Mouse (Mus musculus) forebrain, embryonic 10.5 days (tissue): Measurements from ENCODE around the gene Slc27a3. TPM values are rescaled to one million over a fixed set of nuclear protein-coding genes. Genes with fewer than 3 reads are reported as not detected.

Experiments used
- DNase-seq: peaks from one replicate; pipeline ENCODE4 v3.0.0-alpha.2; 2017; ENCODE audit warnings: low spot score; ENCODE audit errors: extremely low spot score
- H3K27ac ChIP-seq: fragments of 300-500 bp; sonication (generic); 2 replicates; pipeline ENCODE4 v1.5.1; 2016; ENCODE audit warnings: mild to moderate bottlenecking
- H3K27me3 ChIP-seq: fragments of 300-500 bp; sonication (generic); 2 replicates; pipeline ENCODE4 v1.6.1; 2016; ENCODE audit warnings: mild to moderate bottlenecking; ENCODE audit not compliant: poor library complexity, severe bottlenecking
- H3K36me3 ChIP-seq: fragments of 300-500 bp; sonication (generic); replicated peaks from 2 replicates; pipeline ENCODE4 v1.6.1; 2016; ENCODE audit warnings: mild to moderate bottlenecking, moderate library complexity
- H3K4me1 ChIP-seq: fragments of 300-500 bp; sonication (generic); 2 replicates; pipeline ENCODE4 v1.6.1; 2016
- H3K4me3 ChIP-seq: fragments of 300-500 bp; sonication (generic); 2 replicates; pipeline ENCODE4 v1.5.1; 2016; ENCODE audit warnings: mild to moderate bottlenecking, moderate library complexity
- H3K9me3 ChIP-seq: fragments of 300-500 bp; sonication (generic); 2 replicates; pipeline ENCODE4 v1.6.1; 2016; ENCODE audit warnings: mild to moderate bottlenecking, moderate library complexity
- WGBS: fragments of 180-500 bp; shearing (Covaris S2); methylation state at CpG from one replicate; pipeline ENCODE4 v1.1.7; 2016; 5-methylcytosine and 5-hydroxymethylcytosine counted together
- polyA plus RNA-seq: library from polyadenylated mRNA; unstranded; fragments of >200 nt; fragmentation: Nextera tagmentation; extraction: Ambion mirVana; gene quantifications from 2 replicates; pipeline ENCODE4 v1.2.1, GENCODE M21; 2016

Slc27a3 gene
- polyA plus RNA-seq, 1 experiment from 2014 or later: 18.8 TPM

DNA sequence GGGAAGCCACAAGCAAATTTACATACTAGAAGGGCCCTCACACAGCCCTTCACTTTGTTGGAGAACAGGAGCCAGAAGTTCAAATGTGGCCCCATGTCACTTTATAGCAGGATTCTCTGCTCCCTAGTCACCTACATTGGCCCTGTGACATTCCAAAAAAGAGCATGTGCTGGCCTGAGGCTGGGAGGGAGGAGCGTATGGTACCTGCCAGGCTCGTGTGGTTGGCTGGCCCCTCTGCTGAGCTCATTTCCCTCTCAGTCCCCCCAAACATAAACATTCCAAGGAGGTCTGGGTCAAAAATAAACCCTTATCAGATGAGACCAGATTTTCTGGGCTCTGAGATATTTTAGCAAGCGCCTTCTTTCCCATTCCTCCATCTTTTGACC lies 23.3 kb upstream of the Slc27a3 start:
- peaks cover 100% of the 10 kb centered on the region for H3K36me3 ChIP-seq
- no peak overlapping the region for H3K4me3 ChIP-seq
- H3K9me3 ChIP-seq: no peaks in the 10 kb centered on the region
- 75% methylated on average over 3 of the region's 3 CpGs for WGBS
- no peaks in the 10 kb centered on the region for H3K27me3 ChIP-seq
- DNase-seq: no peak
- no peak overlapping the region for H3K27ac ChIP-seq
- no peaks in the 10 kb centered on the region for H3K4me1 ChIP-seq

DNA sequence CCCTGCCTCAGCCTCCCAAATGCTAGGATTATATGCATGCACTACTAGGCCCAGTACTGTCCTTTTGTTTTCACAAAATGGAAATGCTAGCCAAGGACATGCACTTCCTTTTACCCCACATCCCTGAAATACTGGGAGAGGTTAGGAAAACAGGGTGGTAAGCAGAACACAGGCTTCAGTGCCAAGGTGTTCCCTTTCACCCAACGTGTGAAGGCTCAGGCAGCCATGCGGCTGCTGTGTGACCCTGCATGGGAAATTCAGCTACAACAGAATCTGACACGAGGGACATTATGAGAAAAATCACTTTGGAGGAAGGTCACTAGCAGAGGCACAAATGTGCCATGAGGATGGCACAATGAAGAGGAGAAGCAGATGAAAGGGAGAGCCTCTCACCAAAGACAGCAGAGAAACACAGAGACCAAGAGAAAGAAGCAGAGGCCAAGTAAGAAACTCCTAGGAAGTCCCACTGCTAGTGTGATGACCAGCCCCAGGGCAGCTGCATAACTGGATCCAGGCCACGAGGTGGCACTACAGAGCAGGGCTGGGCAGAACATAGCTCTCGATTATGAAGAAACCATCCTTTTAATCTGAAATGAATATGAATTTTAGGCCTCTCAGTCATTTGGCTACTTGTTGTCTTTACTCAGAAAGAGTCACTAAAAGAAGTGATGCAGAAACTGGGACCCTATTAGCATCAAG lies 22.7 kb upstream of the Slc27a3 start:
- WGBS: 62% methylated on average over 5 of the region's 5 CpGs
- no peak overlapping the region for H3K27ac ChIP-seq
- H3K4me1 ChIP-seq: no peaks in the 10 kb centered on the region
- peaks cover 100% of the 10 kb centered on the region for H3K36me3 ChIP-seq
- no peaks in the 10 kb centered on the region for H3K9me3 ChIP-seq
- H3K27me3 ChIP-seq: no peaks in the 10 kb centered on the region
- peak; percentile 51 for DNase-seq
- H3K4me3 ChIP-seq: no peak overlapping the region

DNA sequence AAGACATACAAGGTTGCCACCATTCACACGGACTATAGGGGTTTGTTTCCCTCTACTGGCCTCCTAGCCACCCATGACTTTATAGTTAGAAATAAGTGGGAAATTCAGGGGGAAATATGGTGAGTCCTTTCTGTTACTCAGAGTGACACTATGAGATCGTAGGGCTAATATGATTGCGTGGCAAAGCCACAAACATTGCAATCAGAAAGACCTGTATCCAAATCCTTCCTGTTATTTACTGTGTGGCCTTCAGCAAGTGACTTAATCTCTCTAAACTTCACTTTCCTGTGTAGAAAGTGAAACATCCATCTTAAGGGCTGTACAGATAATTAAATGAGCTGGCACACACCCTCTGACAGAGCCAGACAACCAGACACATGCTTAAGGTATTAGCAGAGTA lies 19.0 kb upstream of the Slc27a3 start:
- DNase-seq: no peak
- Histone ChIP-seq H3K4me1 (no peaks in the 10 kb centered on the region), H3K36me3 (peaks cover 100% of the 10 kb centered on the region), H3K27me3 (no peaks in the 10 kb centered on the region), H3K27ac (no peak overlapping the region), H3K9me3 (no peaks in the 10 kb centered on the region), H3K4me3 (no peak overlapping the region)
- whole genome bisulfite sequencing: 94% methylated on average over 3 of the region's 3 CpGs

DNA sequence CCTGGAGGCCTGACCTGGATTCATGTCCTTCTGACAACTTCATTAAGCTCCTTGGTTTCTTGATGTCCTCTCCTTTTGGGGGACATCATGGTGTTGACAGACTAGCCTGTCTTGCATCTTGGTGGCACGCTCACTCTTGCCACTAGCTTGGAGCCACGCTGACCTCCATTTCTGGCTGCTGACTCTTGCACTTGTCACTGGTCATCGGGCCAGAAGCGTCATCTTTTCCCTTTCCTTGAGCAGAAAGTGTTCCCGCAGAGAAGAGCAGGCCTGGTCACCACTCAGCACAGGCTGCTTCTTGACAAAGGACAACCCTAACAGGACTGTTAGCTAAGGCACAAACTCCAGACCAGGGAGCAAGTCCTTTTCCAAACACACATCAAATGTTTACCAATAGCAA lies 16.7 kb upstream of the Slc27a3 start:
- Histone ChIP-seq H3K36me3 (peaks cover 100% of the 10 kb centered on the region), H3K27me3 (no peaks in the 10 kb centered on the region), H3K4me1 (no peaks in the 10 kb centered on the region), H3K4me3 (no peak overlapping the region), H3K9me3 (no peaks in the 10 kb centered on the region), H3K27ac (no peak overlapping the region)
- no peak for DNase-seq
- 97% methylated on average over 5 of the region's 5 CpGs for WGBS

DNA sequence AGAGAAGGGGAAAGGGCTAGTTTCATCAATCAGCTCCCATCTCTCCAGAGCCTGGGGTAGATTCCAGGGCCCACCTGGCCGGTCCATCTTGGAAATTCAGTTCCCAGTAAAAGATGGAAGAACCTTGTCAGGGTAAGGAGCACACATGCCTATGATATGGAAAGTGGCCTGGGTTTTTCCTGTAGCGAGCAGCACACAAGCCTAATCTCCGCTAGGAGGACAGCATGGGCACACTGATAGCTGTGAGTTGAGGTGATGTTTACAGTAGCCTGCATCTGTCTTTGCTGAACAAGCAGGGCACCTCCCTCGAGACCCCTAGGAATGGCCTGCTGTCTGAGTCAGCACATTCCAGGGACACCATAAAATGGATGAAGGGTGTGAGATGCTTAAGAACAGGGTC lies 14.9 kb upstream of the Slc27a3 start:
- H3K27me3 ChIP-seq: no peaks in the 10 kb centered on the region
- peaks cover 100% of the 10 kb centered on the region for H3K36me3 ChIP-seq
- H3K4me3 ChIP-seq: no peak overlapping the region
- DNase-seq: no peak
- WGBS: 89% methylated on average over 4 of the region's 4 CpGs
- no peaks in the 10 kb centered on the region for H3K9me3 ChIP-seq
- H3K27ac ChIP-seq: no peak overlapping the region
- no peaks in the 10 kb centered on the region for H3K4me1 ChIP-seq

DNA sequence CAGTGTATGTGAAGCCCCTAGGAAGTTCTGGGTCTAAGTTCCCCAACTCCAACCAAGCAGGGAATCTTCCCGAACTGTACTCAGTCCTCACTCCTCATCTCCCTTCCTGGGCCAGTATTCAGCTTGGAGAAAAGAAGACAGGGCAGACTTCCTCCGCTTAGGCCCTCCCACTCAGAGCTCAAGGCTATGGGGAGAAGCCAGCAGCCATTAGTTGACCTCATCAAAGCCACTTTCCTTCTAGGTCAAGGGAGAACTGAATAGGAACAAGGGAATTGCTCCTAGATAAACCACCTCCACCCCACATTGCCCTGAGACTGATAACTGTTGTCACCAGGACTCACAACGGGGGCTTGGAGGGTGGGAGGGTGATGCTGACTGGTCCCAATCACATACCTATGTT lies 14.4 kb upstream of the Slc27a3 start:
- Histone ChIP-seq H3K27ac (no peak overlapping the region), H3K9me3 (no peaks in the 10 kb centered on the region), H3K36me3 (peaks cover 100% of the 10 kb centered on the region), H3K27me3 (no peaks in the 10 kb centered on the region), H3K4me1 (no peaks in the 10 kb centered on the region), H3K4me3 (no peak overlapping the region)
- no peak for DNase-seq
- WGBS: 96% methylated on average over 3 of the region's 3 CpGs

DNA sequence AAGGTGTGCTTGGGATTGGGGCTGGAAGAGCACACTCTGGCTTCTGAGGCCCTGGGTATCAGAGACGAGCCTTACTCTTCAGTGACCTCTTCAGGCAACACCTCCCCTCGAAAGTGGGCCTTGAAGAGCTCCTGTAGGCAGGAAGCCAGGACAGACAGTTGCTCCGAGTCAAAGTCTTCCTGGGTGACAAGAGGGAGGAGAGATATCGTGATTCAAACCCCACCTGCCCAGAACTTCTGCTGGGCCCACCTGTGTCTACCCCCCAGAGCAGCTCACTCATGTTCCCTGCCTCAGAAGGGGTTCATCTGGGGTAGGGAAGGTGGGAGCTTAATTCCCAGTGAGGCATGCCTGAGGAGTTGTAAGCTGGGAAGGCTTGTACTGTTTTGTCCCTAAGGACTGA lies 11.3 kb upstream of the Slc27a3 start:
- Histone ChIP-seq H3K36me3 (peaks cover 98% of the 10 kb centered on the region), H3K27me3 (no peaks in the 10 kb centered on the region), H3K9me3 (no peaks in the 10 kb centered on the region), H3K27ac (no peak overlapping the region), H3K4me3 (no peak overlapping the region), H3K4me1 (no peaks in the 10 kb centered on the region)
- no peak for DNase-seq
- WGBS: 83% methylated on average over 4 of the region's 4 CpGs

DNA sequence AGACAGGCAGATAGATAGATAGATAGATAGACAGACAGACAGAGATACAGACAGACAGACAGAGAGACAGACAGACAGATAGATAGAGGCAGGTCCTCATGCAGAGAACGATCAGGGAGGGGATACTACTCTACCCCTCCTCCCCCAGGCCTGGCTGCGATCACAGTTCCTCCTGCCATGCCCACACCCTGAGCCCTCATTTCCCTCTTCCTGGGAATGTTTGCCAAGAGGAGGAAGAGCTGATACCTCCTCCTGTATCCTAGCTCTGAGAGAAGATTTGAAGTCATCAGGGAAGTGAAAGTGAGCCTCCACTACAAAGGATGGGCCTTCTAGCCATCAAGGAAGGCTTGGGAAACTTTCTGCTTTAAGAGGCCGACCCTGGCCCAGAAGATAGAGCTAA lies 5.9 kb upstream of the Slc27a3 start:
- H3K27me3 ChIP-seq: peaks cover 8% of the 10 kb centered on the region; the same call in 1 of the 2 replicates
- H3K27ac ChIP-seq: no peak overlapping the region
- no peaks in the 10 kb centered on the region for H3K9me3 ChIP-seq
- peaks cover 11% of the 10 kb centered on the region for H3K4me1 ChIP-seq
- peaks cover 98% of the 10 kb centered on the region for H3K36me3 ChIP-seq
- WGBS: 85% methylated on average over 3 of the region's 3 CpGs
- no peak for DNase-seq
- no peak overlapping the region for H3K4me3 ChIP-seq

DNA sequence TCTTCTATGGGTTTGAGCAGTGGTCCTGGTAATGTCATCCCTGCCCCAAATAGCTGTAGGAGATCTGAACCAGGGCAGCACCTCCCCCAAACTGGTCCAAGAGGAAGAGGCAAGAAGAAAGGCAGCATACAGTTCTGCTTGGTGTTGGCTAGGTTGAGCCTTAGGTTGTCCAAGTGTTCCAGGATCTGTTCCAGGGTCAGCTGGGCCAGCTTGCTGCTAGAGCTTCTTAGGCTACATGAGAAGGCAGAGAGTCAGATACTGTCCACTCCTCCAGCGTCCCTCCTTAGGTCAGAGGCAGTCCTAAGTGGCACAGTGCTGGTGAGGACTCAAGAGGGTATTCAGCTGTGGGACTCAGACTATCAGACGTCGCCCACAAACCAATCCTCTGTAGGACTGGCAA lies 2.9 kb upstream of the Slc27a3 start:
- Histone ChIP-seq H3K4me3 (no peak overlapping the region), H3K9me3 (no peaks in the 10 kb centered on the region), H3K4me1 (peaks cover 41% of the 10 kb centered on the region), H3K36me3 (peaks cover 75% of the 10 kb centered on the region), H3K27ac (no peak overlapping the region), H3K27me3 (peaks cover 28% of the 10 kb centered on the region)
- WGBS: 91% methylated on average over 3 of the region's 3 CpGs
- no peak for DNase-seq

DNA sequence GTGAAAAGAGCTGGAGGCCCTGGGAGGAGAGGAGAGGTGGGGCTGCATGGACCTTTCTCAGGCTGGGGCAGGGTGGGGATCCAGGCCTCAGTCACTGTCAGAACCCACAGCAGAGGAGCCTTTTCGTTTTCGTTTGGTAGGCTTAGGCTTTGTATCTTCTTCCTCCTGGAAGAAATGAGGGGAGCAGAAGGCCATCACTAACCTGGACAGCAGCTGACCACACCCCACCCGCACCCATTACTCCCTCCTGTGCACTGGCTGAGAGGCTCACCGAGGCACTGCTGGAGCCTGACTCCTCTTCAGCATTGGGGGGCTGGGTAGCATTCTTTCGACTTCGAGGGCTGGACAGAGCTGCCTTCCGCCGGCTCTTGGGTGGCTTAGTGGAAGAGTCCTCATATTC lies 2.2 kb upstream of the Slc27a3 start:
- H3K36me3 ChIP-seq: peaks cover 75% of the 10 kb centered on the region
- no peak overlapping the region for H3K27ac ChIP-seq
- H3K27me3 ChIP-seq: peaks cover 28% of the 10 kb centered on the region
- H3K4me1 ChIP-seq: peaks cover 48% of the 10 kb centered on the region
- WGBS: 90% methylated on average over 8 of the region's 8 CpGs
- no peak overlapping the region for H3K4me3 ChIP-seq
- no peak for DNase-seq
- H3K9me3 ChIP-seq: no peaks in the 10 kb centered on the region

DNA sequence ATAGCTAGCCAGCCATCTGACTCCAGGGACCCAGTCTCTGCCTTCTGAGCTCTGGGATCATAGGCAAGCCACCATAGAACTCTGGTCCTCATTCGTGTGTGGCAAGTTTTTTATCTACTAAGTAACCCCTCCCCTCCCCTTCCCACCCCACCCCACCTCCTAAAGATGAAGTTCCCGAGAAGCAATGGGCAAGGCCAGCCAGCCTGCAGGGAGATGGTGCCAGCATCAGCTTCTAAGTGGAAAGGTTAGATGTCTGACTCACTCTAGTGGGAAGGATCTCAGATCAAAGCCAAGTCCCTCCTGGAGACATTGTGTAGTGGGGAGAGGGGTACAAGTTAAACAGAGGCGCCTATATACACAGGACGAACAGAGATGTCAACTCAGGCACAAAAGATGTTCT lies 1.3 kb upstream of the Slc27a3 start:
- H3K36me3 ChIP-seq: peaks cover 75% of the 10 kb centered on the region
- peak overlapping the region; percentile 93 for H3K27ac ChIP-seq
- no peak for DNase-seq
- peaks cover 51% of the 10 kb centered on the region for H3K4me1 ChIP-seq
- peaks cover 28% of the 10 kb centered on the region for H3K27me3 ChIP-seq
- H3K9me3 ChIP-seq: no peaks in the 10 kb centered on the region
- 76% methylated on average over 4 of the region's 4 CpGs for WGBS
- no peak overlapping the region for H3K4me3 ChIP-seq

DNA sequence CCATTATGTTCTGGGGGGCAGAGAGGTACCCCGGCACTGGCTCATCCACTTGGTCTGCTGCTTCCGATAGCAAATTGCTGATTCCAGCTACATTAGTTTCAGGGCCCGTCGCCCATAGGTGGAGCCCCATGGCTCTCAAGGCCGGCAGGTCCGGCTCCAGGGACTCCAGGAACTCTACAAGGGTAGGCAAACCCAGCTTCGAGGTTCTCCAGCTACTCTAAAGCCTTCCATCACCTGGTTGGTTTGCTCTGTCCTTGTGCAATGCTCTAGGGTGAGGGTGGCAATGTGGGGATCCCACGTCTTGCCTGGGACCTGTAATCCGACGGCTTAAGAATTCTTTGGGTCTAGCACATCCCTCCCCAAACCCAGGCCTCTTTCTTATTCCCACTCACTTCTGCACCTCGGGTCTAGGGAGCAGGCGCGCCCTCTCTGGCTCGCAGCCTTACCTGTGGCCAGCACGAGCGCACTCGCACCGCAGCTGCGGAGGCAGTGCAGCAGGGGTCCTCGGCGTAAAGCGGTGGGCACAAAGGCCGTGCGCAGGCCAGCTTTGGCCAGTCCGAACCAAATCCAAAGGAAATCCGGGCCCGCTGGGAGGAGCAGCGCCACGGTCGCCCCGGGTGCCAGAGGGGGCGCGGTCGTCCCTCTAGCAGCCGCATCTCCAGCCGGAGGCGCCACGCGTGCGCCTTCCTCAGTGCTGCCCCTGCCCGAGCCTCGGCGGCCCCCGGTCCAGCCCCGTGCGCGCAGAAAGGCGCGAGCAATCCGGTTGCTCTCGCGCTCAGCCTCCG lies 820 bp downstream of the Slc27a3 start:
- peak overlapping the region; percentile 93 for H3K27ac ChIP-seq
- H3K27me3 ChIP-seq: peaks cover 28% of the 10 kb centered on the region
- H3K4me3 ChIP-seq: peak overlapping the region; percentile 75
- peak; percentile 67 for DNase-seq
- peaks cover 62% of the 10 kb centered on the region for H3K4me1 ChIP-seq
- no peaks in the 10 kb centered on the region for H3K9me3 ChIP-seq
- 3% methylated on average over 53 of the region's 53 CpGs for WGBS
- peaks cover 73% of the 10 kb centered on the region for H3K36me3 ChIP-seq

DNA sequence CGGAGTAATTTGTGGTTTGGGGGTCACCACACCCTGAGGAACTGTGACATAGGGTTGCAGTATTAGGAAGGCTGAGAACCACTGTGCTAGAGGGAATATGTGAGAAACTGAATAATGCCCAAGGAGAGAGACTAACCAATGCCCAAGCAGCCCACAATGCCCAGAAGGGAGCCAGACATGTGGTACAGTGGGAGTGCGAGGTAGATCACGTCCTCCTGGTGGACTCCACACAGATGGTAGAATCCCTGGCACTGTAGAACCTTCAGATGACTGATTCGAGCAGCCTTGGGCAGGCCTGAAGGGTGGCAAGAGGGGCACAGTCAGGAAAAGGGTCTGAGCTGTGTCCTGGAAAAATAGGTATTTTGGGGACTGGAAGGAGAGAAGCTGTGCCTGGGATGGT lies 1.5 kb downstream of the Slc27a3 start:
- peaks cover 28% of the 10 kb centered on the region for H3K27me3 ChIP-seq
- H3K4me1 ChIP-seq: peaks cover 62% of the 10 kb centered on the region
- no peak for DNase-seq
- H3K9me3 ChIP-seq: no peaks in the 10 kb centered on the region
- peaks cover 67% of the 10 kb centered on the region for H3K36me3 ChIP-seq
- no peak overlapping the region for H3K27ac ChIP-seq
- WGBS: 79% methylated on average over 4 of the region's 4 CpGs
- H3K4me3 ChIP-seq: peak overlapping the region; percentile 75
